Mouse (Mus musculus) embryo, embryonic 11 days (tissue): ENCODE data around the gene Wdr70.
A peak's percentile ranks its signal among the peaks of the same experiment; 100 is the strongest.

ENCODE experiments used
- DNase-seq: peaks from one replicate; pipeline ENCODE4 v3.0.0-alpha.2; 2015

The Wdr70 gene

GRCm38 (mm10) chr15:8027503-8027902 is 71.5 kb downstream of the Wdr70 start:
- no peak for DNase-seq

DNA sequence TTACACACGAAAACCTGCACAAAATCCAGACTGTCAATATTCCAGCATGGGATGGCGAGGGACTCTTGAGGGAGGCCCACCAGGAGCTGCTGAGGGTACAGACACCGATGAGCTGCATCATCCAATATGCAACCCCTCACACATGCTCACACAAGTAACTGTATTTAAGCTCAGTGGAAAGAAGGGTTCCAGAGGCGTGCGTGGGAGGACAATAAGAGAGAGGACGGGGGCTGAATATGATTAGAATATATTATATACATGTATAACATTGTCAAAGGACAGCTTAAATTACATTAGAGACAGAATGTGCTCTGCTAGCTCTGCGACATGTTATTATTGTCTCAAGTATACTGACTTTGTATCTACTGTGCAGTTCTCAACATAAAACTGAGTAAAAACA is 87.6 kb downstream of the Wdr70 start:
- no peak for DNase-seq

DNA sequence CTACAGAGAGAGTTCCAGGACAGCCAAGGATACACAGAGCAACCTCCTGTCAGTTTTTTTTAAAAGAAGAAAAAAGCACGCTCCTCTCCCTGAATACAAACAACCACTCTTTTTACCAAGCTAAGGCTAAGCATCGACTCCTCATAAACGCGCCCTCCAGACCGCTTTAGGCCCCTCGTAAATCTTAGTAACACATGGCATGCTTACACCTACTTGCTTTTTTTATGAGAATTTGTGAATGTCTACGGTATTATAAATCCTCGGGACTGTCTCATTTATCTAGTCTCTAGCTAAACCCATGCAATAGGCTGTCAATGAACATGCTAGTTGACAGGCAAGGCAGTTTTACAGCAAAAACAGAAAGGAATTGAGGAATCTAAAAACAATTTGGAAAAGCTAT is 91.6 kb downstream of the Wdr70 start:
- no peak for DNase-seq

DNA sequence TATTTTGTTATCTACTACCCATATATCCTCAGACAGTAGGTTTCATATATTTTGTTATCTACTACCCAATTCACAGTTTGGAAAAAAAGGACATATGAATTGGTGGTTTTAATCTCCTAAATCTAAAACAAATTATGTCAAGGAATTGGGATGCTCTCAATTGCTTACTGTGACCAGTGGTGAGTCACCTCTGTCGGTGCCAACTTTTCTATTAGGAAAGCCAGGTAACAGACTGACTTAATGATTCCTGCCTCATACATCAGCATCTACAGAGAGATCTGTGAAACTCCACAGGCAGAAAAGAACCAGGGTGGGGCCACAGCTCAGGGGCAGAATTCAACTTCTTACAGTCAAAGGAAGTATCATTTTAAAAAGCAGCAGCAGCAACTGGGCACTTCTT is 93.0 kb downstream of the Wdr70 start:
- DNase-seq, result no peak

DNA sequence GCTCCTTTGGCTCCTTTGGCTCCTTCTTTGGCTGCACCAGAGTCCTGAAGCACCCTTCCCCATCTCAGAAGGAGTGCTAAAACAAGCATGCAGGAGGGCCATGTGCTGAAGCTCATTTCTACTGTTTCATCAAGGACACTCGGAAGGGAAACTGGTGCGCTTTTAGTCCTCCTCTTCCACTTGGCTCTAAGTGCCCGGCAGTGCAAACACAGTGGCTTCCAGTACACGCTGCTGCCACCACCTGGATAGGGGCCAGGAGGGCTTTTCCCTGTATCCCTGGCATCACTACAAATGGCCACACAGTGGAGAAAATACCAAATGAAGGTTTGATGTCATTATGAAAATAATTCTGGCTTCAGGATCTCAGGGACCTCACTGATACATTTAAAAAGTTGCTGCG is 93.5 kb downstream of the Wdr70 start:
- no peak for DNase-seq

- DNase-seq, result no peak
Observed at GRCm38 (mm10) chr15:8003789-8004188, 95.2 kb downstream of the Wdr70 start.

DNA sequence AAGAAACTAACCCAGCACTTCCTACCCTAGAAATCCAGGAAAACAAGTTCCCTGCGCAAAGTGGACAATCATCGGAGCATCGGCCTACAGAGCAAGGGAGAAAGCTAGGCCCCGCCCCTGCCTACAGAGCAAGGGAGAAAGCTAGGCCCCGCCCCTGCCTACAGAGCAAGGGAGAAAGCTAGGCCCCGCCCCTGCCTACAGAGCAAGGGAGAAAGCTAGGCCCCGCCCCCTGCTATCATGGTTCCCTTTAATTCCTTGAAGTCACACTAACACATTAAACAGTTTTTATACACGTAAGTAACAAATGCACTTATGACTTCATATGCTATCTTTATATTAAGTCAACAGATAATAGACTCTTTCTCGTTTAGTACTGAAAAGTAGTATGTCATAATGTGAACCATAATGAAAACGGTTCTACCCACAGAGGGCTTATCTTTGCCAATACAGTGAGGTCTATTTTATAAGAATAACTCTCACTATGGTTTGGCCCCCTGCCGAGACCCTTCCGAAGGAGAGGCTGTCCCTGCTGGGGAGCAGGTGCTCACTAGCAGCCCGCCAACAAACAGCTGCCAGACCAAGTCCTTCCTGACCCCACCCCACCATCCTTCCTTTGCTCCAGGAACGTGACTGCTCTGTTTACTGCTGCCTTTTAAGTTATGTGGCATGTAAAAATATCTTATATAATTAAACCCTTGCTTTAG is 100.0 kb downstream of the Wdr70 start:
- peak; percentile 9 for DNase-seq

- DNase-seq, result no peak
Observed at GRCm38 (mm10) chr15:7998095-7998494, 100.9 kb downstream of the Wdr70 start.

- DNase-seq, result no peak
Observed at GRCm38 (mm10) chr15:7993721-7994120, 105.3 kb downstream of the Wdr70 start.

- DNase-seq, result no peak
Observed at GRCm38 (mm10) chr15:7990101-7990500, 108.9 kb downstream of the Wdr70 start.

GRCm38 (mm10) chr15:7987374-7987773 is 111.6 kb downstream of the Wdr70 start:
- no peak for DNase-seq

DNA sequence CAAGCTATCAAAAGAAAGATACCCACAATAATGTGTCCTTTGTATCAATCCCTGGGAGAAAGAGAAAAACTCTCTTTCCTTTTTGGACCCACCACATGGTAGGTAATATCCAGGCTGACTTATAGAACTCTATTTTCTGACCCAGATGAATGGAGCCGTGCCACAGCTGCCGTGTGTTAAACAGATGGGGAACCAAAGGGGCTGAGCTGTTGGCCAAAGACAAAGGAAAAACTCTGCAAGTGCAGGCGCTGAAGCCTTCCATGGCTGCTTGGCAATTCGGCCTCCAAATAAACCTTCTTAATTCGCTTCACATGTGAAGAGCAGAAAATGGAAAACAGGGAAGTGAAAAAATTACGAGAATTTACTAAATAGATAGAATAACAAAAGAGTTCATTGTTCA is 112.7 kb downstream of the Wdr70 start:
- DNase-seq, result peak; percentile 35

DNA sequence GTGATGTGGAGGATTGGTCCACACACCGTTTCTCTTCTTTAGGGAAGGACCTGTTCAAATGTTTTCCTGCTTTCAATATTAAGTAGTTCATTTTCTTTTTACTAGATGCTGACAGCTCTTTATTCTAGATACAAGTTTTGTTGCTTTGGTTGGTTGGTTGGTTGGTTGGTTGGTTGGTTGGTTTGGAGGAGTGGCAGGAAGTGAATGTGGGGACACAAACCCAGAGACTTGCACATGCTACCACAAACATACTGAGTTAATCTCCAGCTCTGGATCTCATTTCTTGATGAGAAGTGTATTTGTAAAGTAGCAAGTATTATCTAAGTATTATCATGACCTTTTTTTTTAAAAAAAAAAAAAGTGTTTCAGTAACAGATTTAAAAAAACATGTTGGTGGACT is 120.4 kb downstream of the Wdr70 start:
- no peak for DNase-seq

DNA sequence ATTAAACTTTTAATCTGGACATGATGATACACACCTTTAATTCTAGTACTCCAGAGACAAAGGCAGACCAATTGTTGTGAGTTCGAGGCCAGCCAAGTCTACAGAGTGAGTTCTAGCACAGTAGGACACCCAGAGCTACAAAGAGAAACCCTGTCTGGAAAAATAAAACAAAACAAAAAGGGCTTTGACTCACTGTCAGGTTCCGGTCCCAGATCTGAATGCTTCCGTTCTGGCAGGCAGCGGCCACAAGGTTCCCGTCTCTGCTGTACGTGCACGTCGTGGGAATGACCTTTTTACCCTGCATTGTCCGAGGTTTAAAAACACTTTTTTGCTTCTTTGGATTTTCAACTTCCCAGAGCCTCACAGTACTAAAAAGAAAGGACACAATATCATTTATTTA is 122.2 kb downstream of the Wdr70 start:
- peak; percentile 29 for DNase-seq

DNA sequence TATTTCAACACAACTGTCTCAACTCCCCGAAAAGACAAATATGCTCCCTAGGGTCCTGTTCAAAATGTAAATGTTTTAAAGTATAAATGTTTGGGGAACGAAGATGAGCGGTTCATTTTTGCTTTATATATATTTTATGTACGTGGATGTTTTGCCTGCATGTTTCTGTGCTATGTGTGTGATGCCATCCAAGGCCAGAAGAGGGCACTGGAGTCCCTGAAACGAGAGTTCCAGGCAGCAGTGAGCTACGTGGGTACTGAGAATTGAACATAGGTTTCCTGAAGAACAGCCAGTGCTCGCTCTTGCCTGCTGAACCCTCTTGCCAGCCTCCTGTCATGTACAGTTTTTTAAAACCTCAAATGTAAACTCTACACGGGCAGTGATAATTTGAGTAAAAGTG is 124.6 kb downstream of the Wdr70 start:
- DNase-seq, result no peak

DNA sequence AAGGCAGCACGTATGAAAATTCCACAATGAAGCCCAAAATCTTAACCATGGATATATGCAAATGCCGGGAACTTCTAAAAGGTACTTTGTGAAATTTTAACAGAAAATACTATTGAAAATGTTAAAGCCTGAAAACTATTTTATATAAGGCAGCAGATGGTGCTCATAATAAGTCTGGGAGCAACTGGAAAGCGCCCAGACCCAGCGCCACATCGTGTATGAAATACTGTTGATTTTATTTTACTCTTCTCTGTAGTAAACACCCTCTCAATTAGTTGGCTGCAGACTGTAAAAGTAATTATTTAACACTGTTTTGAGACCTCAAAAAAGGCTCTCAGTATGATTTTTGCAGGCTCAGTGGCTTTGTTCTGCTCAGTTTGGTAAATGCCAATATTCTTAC is 126.5 kb downstream of the Wdr70 start:
- no peak for DNase-seq

DNA sequence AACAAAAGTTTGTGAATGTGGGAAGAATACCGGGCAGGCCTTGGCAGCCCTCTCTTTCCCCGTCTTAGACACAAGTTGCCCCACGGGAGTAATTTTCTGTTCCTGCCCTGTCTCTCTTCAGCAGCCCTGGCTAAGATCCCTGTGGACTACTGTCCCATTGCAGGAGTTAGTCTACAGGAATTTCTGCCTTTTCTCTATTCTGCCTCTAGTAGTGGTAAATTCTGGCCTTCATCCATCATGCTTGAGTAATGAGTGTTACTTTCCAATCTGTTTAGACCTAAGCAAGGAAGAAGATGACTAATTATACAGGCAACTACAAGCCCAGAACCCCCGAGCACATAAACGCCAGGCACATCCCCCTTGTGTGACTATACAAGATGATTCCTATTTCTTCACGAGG is 136.2 kb downstream of the Wdr70 start:
- no peak for DNase-seq

DNA sequence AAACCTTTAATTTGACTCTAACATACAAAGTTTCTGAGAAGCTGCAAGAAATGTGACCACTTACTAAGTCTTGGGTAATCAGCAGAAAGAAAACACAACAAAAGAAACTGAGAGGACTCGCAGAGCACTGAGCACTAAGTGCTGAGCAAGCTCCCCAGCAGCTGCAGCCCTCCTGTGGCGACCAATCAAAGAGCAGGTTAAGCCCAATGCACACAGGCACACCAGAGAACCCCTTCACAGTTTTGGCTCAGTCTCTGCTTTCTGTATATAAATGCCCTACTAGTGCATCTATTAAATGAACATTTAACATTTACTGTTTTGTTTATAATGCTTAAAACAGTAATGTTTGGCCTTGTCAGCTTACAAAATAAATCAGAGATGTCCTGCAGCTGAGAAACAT is 137.5 kb downstream of the Wdr70 start:
- no peak for DNase-seq

- DNase-seq, result no peak
Observed at GRCm38 (mm10) chr15:7956899-7957298, 142.1 kb downstream of the Wdr70 start.

DNA sequence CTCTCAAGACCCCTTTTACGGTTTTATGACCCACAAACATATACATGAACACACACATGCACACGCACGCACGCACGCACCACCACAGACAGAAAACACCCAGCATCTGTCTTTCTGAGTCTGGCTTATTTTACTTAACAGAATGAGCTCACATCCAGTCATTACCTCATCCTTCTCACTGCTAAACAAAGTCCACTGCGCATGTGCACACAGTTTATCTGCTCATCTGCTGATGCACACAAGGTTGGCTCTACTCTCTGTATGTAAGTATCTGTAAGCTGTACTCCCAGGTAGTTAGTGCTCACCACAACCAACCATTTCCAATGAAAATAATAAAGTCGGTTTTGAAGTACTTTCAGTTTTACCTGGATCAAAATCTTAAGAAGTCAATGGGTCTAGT is 148.4 kb downstream of the Wdr70 start:
- no peak for DNase-seq

DNA sequence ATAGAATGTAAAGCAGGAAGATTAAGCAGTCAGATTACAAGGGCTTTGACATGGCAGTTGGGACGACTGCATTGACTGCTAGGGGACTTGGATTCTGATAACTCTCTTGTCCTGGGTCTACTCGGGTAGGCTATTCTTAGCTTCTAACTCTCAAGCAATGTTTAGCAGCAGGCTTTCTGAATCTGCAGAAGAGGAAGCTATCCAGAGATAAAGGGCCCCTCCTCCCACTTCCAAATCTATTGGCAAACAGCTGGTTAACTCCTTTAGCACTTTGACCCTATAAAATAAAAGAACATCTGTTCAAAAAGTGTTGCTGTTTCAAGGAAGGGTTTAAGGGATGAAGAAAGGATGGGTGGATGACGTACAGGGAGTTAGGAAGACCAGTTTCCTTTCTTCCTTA is 157.3 kb downstream of the Wdr70 start:
- no peak for DNase-seq

DNA sequence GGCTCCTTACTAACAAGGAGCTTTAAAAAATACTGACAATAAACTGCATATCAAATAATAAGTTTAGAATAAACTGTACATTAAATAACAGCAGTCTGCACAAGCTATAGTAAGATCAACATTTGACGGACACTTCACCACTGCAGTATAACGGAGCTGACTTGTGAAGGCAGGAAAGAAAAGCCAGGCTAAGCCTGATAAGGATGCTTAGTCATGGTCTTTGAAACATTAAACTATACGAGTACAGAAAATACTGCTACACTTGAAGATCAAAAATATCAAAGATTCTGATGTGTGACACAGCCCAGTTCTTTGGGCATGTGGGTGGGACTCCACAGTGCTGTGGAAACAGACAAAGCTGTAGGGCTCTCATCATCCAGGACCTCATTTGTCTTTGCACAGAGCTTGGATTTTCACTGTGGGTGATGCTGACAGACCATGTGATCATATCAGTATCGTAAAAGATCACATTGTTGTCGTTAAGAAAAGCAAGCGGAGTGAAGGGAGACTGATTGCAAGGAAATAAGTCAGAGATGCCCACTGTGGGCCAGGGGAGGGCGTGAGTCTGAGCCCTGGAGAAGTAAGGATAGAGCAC is 163.3 kb downstream of the Wdr70 start:
- no peak for DNase-seq

DNA sequence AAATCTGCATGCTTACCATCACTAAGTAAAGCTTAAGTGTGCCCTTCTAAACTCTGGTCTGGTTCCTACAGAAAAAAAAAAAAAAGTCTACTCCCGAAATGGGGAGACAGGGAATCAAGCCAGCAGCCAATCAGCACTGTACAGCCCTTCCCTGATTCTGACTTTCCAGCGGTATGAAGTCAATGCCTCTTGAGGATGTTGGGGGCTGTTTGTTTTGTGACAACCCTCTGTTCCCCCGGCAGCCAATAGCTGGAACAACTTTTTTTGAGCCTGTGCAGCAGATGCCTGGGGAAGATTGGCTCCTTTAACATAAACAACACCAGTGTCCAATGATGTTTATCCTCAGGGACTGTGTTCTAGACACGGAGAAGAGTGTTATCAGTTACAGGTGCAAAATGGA is 164.4 kb downstream of the Wdr70 start:
- DNase-seq, result no peak

DNA sequence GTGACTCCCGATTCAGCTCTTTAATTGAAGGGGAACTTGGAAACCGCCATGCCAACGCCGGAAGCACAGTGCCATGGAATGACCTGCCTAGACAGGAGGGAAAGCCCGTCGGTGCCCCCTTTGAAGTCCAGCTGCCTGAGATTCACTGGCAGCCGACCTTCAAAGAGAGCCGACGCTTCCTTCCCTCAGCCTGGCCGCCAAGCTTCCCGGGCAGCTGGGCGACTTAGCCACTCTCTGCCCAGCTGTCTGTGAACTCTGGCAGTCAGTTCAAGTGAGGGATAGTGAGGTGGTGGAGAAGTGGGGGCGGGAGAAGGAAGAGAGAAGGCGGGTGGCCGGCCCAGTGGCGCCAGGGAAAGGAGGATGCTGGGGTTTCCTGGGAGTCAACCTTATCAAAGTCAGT is 164.9 kb downstream of the Wdr70 start:
- peak; percentile 46 for DNase-seq

GRCm38 (mm10) chr15:7931605-7932008 is 167.4 kb downstream of the Wdr70 start:
- no peak for DNase-seq
